Mouse (Mus musculus) kidney, adult 2 months (tissue): ENCODE data around the gene Ntrk1. TPM values are rescaled to one million over a fixed set of nuclear protein-coding genes. Genes with fewer than 3 reads are reported as not detected.
A peak's percentile ranks its signal among the peaks of the same experiment; 100 is the strongest.
"Not testable (repeated sequence)": the region's sequence is repeated elsewhere in the genome, so short reads cannot be mapped to it uniquely, and the experiment has no call there.

ENCODE experiments used
- DNase-seq: peaks from one replicate; pipeline ENCODE4 v3.0.0; 2021
- H3K27ac ChIP-seq: fragments of 200-500 bp; 2 replicates; pipeline ENCODE4 v1.5.1; 2012; ENCODE audit warnings: low read depth, low read length, control low read depth, inconsistent platforms; ENCODE audit not compliant: insufficient read depth
- H3K27me3 ChIP-seq: fragments of 200-500 bp; replicated peaks from 2 replicates; pipeline ENCODE4 v1.6.1; 2012; ENCODE audit warnings: mild to moderate bottlenecking, moderate library complexity, low read length, inconsistent platforms; ENCODE audit not compliant: control insufficient read depth, insufficient read depth
- H3K36me3 ChIP-seq: fragments of 200-500 bp; 2 replicates; pipeline ENCODE4 v1.6.1; 2012; ENCODE audit warnings: mild to moderate bottlenecking, moderate library complexity, low read length, inconsistent platforms; ENCODE audit not compliant: control insufficient read depth, insufficient read depth
- H3K4me1 ChIP-seq: fragments of 200-500 bp; 2 replicates; pipeline ENCODE4 v1.6.1; 2011; ENCODE audit warnings: low read length; ENCODE audit not compliant: control insufficient read depth, insufficient read depth
- H3K4me3 ChIP-seq: fragments of 200-500 bp; 2 replicates; pipeline ENCODE4 v1.5.1; 2011; ENCODE audit warnings: mild to moderate bottlenecking, low read depth, low read length, control low read depth; ENCODE audit not compliant: insufficient read depth
- CTCF ChIP-seq: fragments of 200-500 bp; conservative IDR thresholded peaks from 2 replicates; pipeline ENCODE4 v1.5.1; 2011; ENCODE audit warnings: low read depth, mild to moderate bottlenecking, control low read depth, low read length, moderate library complexity, mixed read lengths; ENCODE audit not compliant: insufficient read depth, insufficient read length
- POLR2A ChIP-seq: fragments of 200-500 bp; IDR thresholded peaks from one replicate; pipeline ENCODE4 v1.6.1; 2011; ENCODE audit warnings: low read depth, low read length, control low read depth
- WGBS: fragments of 180-500 bp; shearing (Covaris S2); methylation state at CpG from one replicate; pipeline ENCODE4 v1.1.7; 2018; 5-methylcytosine and 5-hydroxymethylcytosine counted together
- polyA plus RNA-seq: library from polyadenylated mRNA; depleted of rRNA; stranded (reverse); fragments of >200 nt; gene quantifications from 2 replicates; pipeline ENCODE4 v1.2.3, GENCODE M21; 2012; rRNA removed

The Ntrk1 gene
- 2.5 and 4.5 TPM in 2 replicates for polyA plus RNA-seq

DNA sequence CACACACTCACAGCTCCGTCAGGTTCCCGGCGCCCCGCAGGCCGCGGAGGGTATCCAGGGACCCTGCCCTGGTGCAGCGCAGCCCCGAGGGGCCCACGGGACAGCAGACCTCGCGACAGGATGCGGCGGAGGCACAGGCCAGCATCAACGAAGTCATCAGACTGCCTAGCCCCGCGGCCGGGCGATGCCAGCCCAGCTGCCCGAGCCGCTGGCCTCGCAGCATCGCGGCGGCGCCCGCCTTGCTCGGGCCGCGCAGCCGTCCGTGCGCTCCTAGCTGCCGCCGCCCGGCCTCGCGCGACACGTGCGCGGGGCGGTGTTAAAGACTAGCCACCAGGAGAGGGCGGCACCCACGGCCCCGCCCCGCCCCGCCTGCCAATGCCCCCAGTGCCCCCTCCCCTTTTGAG lies at the start of gene Ntrk1:
TSS of gene Ntrk1 (minus strand) at position 241 of the 404 bp plus-strand sequence.
- peak; percentile 33 for DNase-seq
- Histone ChIP-seq H3K4me1 (peaks cover 2% of the 10 kb centered on the region; the same call in 1 of the 2 replicates), H3K4me3 (no peak within 1 kb of the TSS), H3K27me3 (peaks cover 6% of the 10 kb centered on the region), H3K27ac (no peak within 1 kb of the TSS), H3K36me3 (no peaks in the 10 kb centered on the region)
- TF ChIP-seq POLR2A (no peak), CTCF (no peak)
- WGBS = 2% methylated on average over 46 of the region's 47 CpGs

DNA sequence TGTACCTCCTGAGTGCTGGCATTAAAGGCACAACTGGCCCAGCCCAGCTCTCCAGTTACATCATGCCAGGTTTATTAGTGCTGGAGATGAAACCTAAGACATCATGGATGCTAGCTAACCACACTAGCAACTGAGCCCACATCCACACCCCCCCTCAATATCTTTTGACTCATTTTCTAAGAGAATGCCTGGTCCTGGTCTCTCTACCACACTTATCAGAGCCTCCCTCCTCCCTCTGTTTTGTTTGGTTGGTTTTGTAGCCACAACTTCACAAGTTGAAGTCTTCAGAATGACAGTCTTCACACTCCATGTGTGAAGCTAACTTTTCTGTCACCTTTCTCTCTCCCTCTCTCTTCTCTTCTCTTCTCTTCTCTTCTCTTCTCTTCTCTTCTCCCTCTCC lies 45.9 kb upstream of the Ntrk1 start:
- DNase-seq = no peak
- no peak for TF ChIP-seq CTCF
- TF ChIP-seq POLR2A = no peak
- H3K4me3 ChIP-seq = no peak overlapping the region
- H3K27me3 ChIP-seq = no peaks in the 10 kb centered on the region
- H3K36me3 ChIP-seq = no peaks in the 10 kb centered on the region
- H3K4me1 ChIP-seq = no peaks in the 10 kb centered on the region
- H3K27ac ChIP-seq = no peak overlapping the region

DNA sequence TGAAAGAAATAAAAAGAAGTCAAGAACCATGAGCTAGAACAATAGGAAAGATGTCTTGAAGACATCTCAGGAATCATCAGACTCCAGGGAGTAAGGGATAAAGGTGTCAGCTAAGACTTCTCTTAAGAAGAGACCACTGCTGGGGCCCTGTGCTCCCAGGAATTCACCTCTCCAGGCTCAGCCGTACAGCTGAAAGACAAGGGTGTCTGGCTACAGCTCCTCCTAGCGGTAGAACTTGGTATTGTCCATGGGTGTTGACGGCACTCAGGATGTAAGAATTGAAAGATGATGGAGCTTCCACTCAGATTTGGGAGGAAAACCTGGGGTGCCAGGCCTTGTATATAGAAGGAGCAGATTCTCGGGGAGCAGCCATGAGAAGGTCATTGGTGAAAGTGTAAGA lies 43.7 kb upstream of the Ntrk1 start:
- Histone ChIP-seq H3K27me3 (no peaks in the 10 kb centered on the region), H3K4me3 (no peak overlapping the region), H3K4me1 (no peaks in the 10 kb centered on the region), H3K27ac (no peak overlapping the region), H3K36me3 (no peaks in the 10 kb centered on the region)
- TF ChIP-seq CTCF (peak; percentile 86), POLR2A (no peak)
- peak; percentile 78 for DNase-seq
- 0% methylated on average over 4 of the region's 4 CpGs for WGBS

DNA sequence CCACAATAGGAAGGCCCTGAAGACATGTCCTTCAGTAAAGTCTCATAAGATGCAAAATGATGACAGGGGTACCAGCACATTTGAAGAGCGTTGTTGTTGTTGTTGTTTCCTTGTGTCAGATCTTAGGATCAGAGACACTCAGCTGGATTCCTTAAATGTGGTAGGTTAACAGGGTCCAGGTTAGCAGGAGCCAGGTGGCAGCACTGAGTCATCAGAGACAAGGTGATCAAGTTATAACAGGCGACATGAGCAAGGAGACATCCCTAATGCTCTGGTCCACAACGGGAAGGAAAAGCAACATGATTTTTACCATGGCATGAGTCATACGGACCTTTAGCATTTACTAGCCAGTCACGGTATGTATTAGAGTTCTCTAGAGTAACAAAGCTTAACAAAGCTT lies 38.5 kb upstream of the Ntrk1 start:
- H3K27ac ChIP-seq = no peak overlapping the region
- TF ChIP-seq POLR2A = no peak
- TF ChIP-seq CTCF = peak; percentile 41
- no peaks in the 10 kb centered on the region for H3K27me3 ChIP-seq
- 64% methylated on average over 5 of the region's 5 CpGs for WGBS
- H3K4me1 ChIP-seq = no peaks in the 10 kb centered on the region
- H3K4me3 ChIP-seq = no peak overlapping the region
- H3K36me3 ChIP-seq = no peaks in the 10 kb centered on the region
- DNase-seq = peak; percentile 13

DNA sequence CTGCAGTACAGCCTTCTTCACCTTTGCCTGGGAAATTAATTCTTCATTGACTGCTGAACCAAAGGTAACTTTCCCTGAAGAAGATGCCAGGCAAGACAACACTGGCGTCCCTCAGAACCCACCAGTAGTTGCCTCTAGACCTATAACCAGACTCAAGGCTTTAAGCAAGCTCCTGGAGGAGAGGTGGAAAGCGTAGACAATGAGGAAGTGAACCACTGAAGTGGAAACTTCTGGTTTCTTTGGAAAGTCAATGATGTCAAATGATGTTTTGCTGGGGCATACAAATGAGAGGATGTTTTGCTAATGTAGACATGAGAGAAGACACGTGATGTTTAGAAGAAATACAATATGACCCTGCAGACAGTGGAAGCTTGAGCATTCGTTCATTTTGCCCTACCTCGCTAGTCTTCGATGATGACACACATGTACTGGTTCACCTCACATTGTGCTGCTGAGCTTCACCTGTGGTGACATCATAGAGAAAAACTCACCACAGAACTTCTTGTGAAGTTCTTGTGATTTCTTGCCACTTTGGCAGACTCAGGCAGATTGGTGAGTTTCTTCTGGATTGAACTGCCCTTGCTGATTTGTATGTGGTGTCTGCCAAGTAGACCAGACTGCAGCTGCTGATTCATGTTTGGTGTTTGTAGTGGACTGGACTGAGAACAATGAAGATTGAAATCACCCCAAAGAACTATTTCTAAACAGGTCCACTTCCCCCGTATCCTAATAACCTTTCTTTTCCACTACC lies 37.3 kb upstream of the Ntrk1 start:
- no peaks in the 10 kb centered on the region for H3K27me3 ChIP-seq
- no peak overlapping the region for H3K4me3 ChIP-seq
- no peak overlapping the region for H3K27ac ChIP-seq
- no peaks in the 10 kb centered on the region for H3K36me3 ChIP-seq
- no peaks in the 10 kb centered on the region for H3K4me1 ChIP-seq
- DNase-seq = no peak
- TF ChIP-seq POLR2A (no peak), CTCF (no peak)
- 73% methylated on average over 7 of the region's 7 CpGs for WGBS

DNA sequence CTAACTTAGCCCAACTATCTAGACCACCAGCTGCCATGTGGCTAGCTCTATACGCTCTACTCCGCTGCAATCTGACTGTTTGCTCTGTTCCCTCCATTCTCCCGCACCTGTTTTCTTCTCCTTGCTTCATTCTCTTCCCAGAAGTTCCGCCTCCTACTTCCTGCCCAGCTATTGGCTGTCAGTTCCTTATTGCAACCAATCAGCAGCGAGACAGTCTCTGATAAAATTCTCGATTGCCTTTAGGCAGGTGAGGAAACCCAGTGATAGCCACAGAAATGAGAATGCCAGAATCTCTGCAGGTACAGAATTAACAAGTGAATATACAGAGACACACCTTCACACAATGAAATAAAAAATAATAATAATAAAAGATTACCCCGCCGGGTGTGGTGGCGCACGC lies 34.1 kb upstream of the Ntrk1 start:
- no peak overlapping the region for H3K4me3 ChIP-seq
- no peak overlapping the region for H3K27ac ChIP-seq
- DNase-seq = no peak
- H3K36me3 ChIP-seq = no peaks in the 10 kb centered on the region
- no peak for TF ChIP-seq POLR2A
- no peak for TF ChIP-seq CTCF
- no peaks in the 10 kb centered on the region for H3K4me1 ChIP-seq
- no peaks in the 10 kb centered on the region for H3K27me3 ChIP-seq
- 56% methylated on average over 10 of the region's 10 CpGs for WGBS

DNA sequence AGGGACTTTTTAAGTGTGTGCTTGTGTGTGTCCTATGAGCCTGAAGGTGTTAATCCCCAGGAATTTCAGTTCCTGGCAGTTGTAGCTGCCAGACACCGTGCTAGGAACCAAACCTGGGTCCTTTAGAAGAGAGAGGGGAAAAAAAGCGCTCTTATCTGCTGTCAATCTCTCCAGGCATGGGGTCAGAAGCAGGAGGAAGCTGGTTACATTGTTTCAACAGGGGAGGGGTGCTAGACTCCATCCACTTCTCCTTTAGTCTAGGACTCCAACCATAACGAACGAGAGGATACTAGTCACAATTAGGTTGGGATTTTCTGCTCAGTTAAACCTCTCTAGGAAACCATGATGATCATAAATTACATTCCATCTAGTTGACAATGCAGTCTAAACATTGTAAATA lies 33.5 kb upstream of the Ntrk1 start:
- no peaks in the 10 kb centered on the region for H3K4me1 ChIP-seq
- H3K27ac ChIP-seq = no peak overlapping the region
- TF ChIP-seq POLR2A (no peak), CTCF (no peak)
- H3K27me3 ChIP-seq = no peaks in the 10 kb centered on the region
- no peak overlapping the region for H3K4me3 ChIP-seq
- DNase-seq = no peak
- 40% methylated on average over 4 of the region's 4 CpGs for WGBS
- no peaks in the 10 kb centered on the region for H3K36me3 ChIP-seq

DNA sequence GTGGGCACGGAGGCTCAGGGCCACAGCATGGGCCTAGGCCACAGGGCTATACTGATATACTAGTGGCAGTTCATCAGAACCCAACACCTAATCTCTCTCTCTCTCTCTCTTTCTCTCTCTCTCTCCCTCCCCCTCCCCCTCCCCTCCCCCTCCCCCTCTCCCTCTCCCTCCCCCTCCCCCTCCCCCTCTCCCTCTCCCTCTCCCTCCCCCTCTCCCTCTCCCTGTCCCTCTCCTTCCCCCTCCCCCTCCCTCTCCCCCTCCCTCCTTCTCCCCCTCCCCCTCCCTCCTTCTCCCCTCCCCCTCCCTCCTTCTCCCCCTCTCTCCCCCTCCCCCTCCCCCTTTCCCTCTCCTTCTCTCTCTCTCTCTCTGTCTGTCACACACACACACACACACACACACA lies 29.2 kb upstream of the Ntrk1 start, which contains the start of gene Pear1:
TSS of gene Pear1 (minus strand) at position 101 of the 400 bp plus-strand sequence.
- H3K4me1 ChIP-seq, H3K4me3 ChIP-seq, H3K27ac ChIP-seq, DNase-seq, H3K27me3 ChIP-seq, H3K36me3 ChIP-seq: not testable (repeated sequence)
- 100% methylated on average over 1 of the region's 1 CpGs for WGBS
